Mouse (Mus musculus): ENCODE data around the gene Cyb561.

The Cyb561 gene

GRCm38 (mm10) chr11:105955815-105956430, 2.8 kb upstream of the Cyb561 start:
- ATAC-seq (ENCODE audit: insufficient number of reproducible peaks, low FRiP score, low TSS enrichment): no peak

DNA sequence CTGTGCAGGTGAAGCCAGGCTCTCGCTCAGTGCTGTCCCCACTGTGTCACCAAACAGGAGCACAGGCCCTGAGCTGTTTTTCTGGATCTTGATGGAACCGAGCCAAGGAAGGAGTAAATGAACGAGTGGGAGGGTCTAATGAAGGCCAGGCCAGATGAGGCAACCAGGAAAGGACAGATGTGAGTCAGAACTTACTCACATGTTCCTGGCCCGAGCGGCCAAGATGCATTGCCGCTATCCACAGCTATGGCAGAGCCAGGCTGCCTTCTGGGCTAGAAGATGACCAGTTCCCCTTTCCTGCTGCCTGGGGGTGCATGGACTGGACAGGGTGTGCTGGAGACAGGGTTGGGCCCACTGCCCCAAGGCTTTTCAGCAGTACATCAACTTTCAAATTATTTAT, 266 bp upstream of the Cyb561 start:
- ATAC-seq (ENCODE audit: insufficient number of reproducible peaks, low FRiP score, low TSS enrichment): no peak

DNA sequence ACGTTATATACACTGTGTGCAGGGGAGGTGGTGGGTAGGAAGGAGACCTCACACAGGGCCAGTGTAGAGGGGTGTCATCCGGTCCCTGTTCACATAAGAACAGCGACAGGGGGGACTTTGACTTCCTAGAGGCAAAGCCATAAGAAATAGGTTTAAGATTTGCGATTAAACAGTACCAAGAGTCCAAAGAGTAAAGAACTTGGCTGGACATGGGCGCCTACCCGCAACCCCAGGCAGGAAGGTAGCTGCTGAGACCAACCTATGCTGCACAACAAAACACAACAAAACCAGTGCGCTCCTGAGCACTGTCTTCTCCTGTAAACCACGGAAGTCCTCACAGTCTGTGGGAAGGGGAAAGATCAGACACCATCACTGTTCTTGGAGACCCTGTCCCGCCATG, 1.0 kb downstream of the Cyb561 start:
- ATAC-seq (ENCODE audit: insufficient number of reproducible peaks, low FRiP score, low TSS enrichment): no peak

- ATAC-seq (ENCODE audit: insufficient number of reproducible peaks, low FRiP score, low TSS enrichment): no peak
Measured at GRCm38 (mm10) chr11:105951601-105952044, 1.5 kb downstream of the Cyb561 start.

DNA sequence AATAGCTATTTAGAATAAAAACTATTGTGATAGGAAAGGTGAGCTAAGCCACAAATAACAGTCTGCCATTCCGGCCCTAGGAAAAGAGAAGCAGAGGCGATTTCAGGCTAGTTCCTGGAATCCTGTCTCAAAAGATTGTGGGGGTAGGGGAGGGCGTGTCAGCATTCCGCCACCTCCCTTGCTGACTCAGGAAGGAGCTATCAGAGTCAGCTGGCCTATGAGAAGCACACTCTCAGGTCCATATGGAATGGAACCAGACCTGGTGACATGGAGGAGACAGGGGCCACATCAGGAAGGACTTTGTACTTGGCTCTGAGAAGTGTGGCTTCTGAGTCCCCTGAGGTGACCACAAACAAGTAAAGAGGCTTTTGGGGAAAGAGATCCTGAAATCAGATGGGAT, 2.6 kb downstream of the Cyb561 start:
- no peak for ATAC-seq (ENCODE audit: insufficient number of reproducible peaks, low FRiP score, low TSS enrichment)

GRCm38 (mm10) chr11:105948255-105948654, 4.9 kb downstream of the Cyb561 start:
- no peak for ATAC-seq (ENCODE audit: insufficient number of reproducible peaks, low FRiP score, low TSS enrichment)

GRCm38 (mm10) chr11:105946694-105947154, 6.4 kb downstream of the Cyb561 start:
- ATAC-seq (ENCODE audit: insufficient number of reproducible peaks, low FRiP score, low TSS enrichment): no peak

GRCm38 (mm10) chr11:105944770-105945672, 8.1 kb downstream of the Cyb561 start:
- no peak for ATAC-seq (ENCODE audit: insufficient number of reproducible peaks, low FRiP score, low TSS enrichment)

- ATAC-seq (ENCODE audit: insufficient number of reproducible peaks, low FRiP score, low TSS enrichment): peak; percentile 20; the same call in 1 of the 2 replicates
Measured at GRCm38 (mm10) chr11:105944126-105944621, 9.0 kb downstream of the Cyb561 start.

- no peak for ATAC-seq (ENCODE audit: insufficient number of reproducible peaks, low FRiP score, low TSS enrichment)
Measured at GRCm38 (mm10) chr11:105943133-105944102, 9.7 kb downstream of the Cyb561 start.

DNA sequence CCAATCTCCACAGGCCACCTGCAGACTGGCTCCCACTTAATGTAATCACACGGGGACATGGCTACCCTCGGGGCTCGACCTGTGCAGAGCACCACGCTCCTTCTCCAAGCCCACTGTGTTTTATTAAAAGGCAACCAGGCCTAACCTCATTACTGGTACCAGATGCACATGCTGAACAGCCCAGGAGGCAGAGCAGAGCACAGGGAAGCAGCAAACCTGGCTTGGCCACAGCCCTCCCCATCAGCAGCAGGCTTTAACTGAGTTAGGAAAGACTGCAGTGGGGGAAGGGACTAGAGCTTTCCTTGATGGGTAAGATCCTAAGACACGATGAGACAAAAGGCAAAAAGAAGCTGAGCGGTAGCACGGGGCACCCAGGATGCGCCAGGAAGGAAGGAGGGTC, 11.2 kb downstream of the Cyb561 start:
- no peak for ATAC-seq (ENCODE audit: insufficient number of reproducible peaks, low FRiP score, low TSS enrichment)

GRCm38 (mm10) chr11:105938771-105939170, 14.4 kb downstream of the Cyb561 start:
- ATAC-seq (ENCODE audit: insufficient number of reproducible peaks, low FRiP score, low TSS enrichment): no peak

DNA sequence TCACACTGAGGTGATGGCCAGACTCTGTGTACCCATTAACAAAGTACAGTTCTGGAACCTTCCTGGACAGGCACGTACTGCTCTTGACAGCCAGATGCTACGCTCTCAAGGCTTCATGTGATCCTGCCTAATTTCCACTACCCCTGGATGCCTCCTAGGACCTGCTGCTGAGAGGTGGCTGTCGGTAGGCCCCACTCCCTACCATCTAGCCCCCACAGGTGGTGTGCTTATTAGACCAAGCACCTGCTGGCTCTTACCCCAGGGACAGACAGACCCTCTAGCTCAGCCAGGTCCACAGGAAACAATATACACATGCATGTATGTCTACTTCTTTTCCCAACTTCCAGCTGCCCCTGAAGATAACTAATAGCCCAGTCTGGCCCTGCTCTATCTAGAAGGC, 16.2 kb downstream of the Cyb561 start:
- no peak for ATAC-seq (ENCODE audit: insufficient number of reproducible peaks, low FRiP score, low TSS enrichment)

DNA sequence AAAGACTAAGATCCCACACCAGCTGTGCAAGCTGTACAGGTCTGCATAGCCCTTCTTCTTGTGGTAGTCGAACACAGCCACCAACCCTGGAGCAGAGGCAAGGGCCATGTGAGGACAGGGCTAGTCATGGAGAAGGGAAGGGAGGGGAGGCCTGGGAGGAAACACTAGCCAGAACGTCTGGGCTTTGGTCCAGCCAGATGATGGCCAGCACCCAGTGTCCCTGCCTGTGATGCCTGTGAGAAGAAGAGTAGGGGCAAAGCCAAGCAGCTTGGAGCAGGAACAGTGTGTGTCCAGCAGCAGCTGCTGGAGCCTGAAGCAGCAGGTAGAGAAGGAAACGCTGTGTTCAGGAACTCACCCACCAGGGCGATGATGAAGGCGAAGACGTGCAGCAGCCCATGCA, 16.9 kb downstream of the Cyb561 start:
- ATAC-seq (ENCODE audit: insufficient number of reproducible peaks, low FRiP score, low TSS enrichment): no peak

- no peak for ATAC-seq (ENCODE audit: insufficient number of reproducible peaks, low FRiP score, low TSS enrichment)
Measured at GRCm38 (mm10) chr11:105935496-105935895, 17.6 kb downstream of the Cyb561 start.

DNA sequence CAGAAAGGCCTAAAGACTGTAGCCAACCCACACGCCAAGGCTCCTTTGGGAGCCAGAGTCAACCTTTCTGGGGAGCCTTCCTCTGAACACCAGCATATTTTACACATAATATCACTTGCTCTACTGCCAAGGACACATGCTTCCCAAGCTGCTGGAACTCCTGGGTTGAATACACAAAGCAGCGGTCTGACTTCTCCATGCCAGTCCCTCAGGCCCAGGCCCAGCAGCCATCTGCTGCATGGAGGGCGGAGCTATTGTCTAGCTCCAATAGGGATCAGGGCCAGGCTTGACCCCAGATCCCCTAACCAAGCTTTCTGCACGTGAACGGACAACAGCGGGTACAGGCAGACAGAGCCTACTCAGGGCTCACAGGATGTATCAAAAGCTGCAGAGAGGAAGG, 18.3 kb downstream of the Cyb561 start:
- ATAC-seq (ENCODE audit: insufficient number of reproducible peaks, low FRiP score, low TSS enrichment): no peak

- ATAC-seq (ENCODE audit: insufficient number of reproducible peaks, low FRiP score, low TSS enrichment): no peak
Measured at GRCm38 (mm10) chr11:105934303-105934711, 18.8 kb downstream of the Cyb561 start.

GRCm38 (mm10) chr11:105933746-105934145, 19.4 kb downstream of the Cyb561 start:
- ATAC-seq (ENCODE audit: insufficient number of reproducible peaks, low FRiP score, low TSS enrichment): no peak

GRCm38 (mm10) chr11:105931380-105931779, 21.8 kb downstream of the Cyb561 start:
- no peak for ATAC-seq (ENCODE audit: insufficient number of reproducible peaks, low FRiP score, low TSS enrichment)

DNA sequence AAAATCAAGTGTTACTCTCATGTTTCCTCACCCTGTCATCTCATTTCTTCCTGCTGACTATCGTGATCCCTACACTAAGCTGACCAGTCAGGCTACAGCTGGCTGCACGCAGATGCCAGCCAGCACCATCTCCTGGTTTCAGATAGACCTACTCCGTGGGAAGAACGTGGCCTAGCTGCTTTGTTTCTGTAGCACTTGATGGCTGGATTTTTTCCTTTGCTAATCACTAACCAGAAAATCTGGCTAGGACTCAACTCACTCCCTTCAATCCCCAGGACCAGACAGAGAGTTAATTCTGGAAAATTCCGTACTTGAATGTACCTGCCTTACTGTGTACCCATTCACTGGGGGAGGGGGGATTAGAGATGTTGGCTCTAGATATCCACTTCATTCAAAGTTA, 25.0 kb downstream of the Cyb561 start:
- no peak for ATAC-seq (ENCODE audit: insufficient number of reproducible peaks, low FRiP score, low TSS enrichment)
